Comparison of ENCODE assay signal across 8 mouse cellular contexts in genomic region chr11:76468347-76468746, GRCm38 (mm10).
DNase-seq lines count a peak whose midpoint lies in the region; ATAC-seq lines count a peak whose summit lies in the region.

No protein-coding gene starts in this region.

- H3K4me3 ChIP-seq in kidney, embryonic 14.5 days (ENCODE audit: low read length): no peak overlapping the region
- H3K4me3 ChIP-seq in hindbrain, embryonic 10.5 days: peak overlapping the region; percentile 35
- H3K4me3 ChIP-seq in neural tube, embryonic 15.5 days (replicated peaks): peak overlapping the region; percentile 43

- WGBS in kidney, embryonic 14.5 days: 10% methylated on average over 6 of the region's 6 CpGs
- 10% methylated on average over 6 of the region's 6 CpGs for WGBS in hindbrain, embryonic 10.5 days
- WGBS in neural tube, embryonic 15.5 days: 4% methylated on average over 6 of the region's 6 CpGs

- H3K4me2 ChIP-seq in kidney, embryonic 14.5 days (replicated peaks; ENCODE audit: low read depth, low read length): no peak overlapping the region
- peak overlapping the region; percentile 61 for H3K4me2 ChIP-seq in neural tube, embryonic 15.5 days

- H3K9ac ChIP-seq in kidney, embryonic 14.5 days (ENCODE audit: low read depth, low read length): no peak overlapping the region; the same call in 1 of the 2 replicates
- peak overlapping the region; percentile 57 for H3K9ac ChIP-seq in neural tube, embryonic 15.5 days (replicated peaks)

- H3K27me3 ChIP-seq in kidney, embryonic 14.5 days (ENCODE audit: control insufficient read depth, insufficient read depth, low read length): no peaks in the 10 kb centered on the region
- H3K27me3 ChIP-seq in hindbrain, embryonic 10.5 days (ENCODE audit: insufficient read depth, poor library complexity, severe bottlenecking): 0 out of 2 replicates have a peak, but pooled peaks cover 7% of the 10 kb centered on the region
- H3K27me3 ChIP-seq in neural tube, embryonic 15.5 days (replicated peaks): no peaks in the 10 kb centered on the region

- intact Hi-C loops in left cerebral cortex, postnatal 36 days (cut with DNase I): no loop called here

- peaks cover 41% of the 10 kb centered on the region for H3K4me1 ChIP-seq in kidney, embryonic 14.5 days (ENCODE audit: control insufficient read depth, insufficient read depth, low read length)
- peaks cover 84% of the 10 kb centered on the region for H3K4me1 ChIP-seq in hindbrain, embryonic 10.5 days (replicated peaks)
- peaks cover 80% of the 10 kb centered on the region for H3K4me1 ChIP-seq in neural tube, embryonic 15.5 days

- peak overlapping the region; percentile 3; the same call in 1 of the 2 replicates for H3K27ac ChIP-seq in kidney, embryonic 14.5 days (ENCODE audit: low read depth, low read length)
- peak overlapping the region; percentile 85 for H3K27ac ChIP-seq in hindbrain, embryonic 10.5 days
- H3K27ac ChIP-seq in neural tube, embryonic 15.5 days (replicated peaks): peak overlapping the region; percentile 88

- no peaks in the 10 kb centered on the region for H3K9me3 ChIP-seq in kidney, embryonic 14.5 days (ENCODE audit: control insufficient read depth, low read length)
- H3K9me3 ChIP-seq in hindbrain, embryonic 10.5 days: no peaks in the 10 kb centered on the region
- H3K9me3 ChIP-seq in neural tube, embryonic 15.5 days (replicated peaks): no peaks in the 10 kb centered on the region

- peaks cover 9% of the 10 kb centered on the region for H3K36me3 ChIP-seq in kidney, embryonic 14.5 days (ENCODE audit: control insufficient read depth, insufficient read depth, low read length)
- H3K36me3 ChIP-seq in hindbrain, embryonic 10.5 days: peaks cover 33% of the 10 kb centered on the region
- H3K36me3 ChIP-seq in neural tube, embryonic 15.5 days: peaks cover 11% of the 10 kb centered on the region

- DNase-seq in kidney, adult 11 months: no peak
- peak; percentile 52 for DNase-seq in embryo, embryonic 10 days (ENCODE audit: low spot score)
- peak; percentile 49 for DNase-seq in hindbrain, embryonic 10.5 days (ENCODE audit: low spot score)
- peak; percentile 63 to 66 for DNase-seq in left cerebral cortex, postnatal 36 days (ENCODE audit: low spot score in 2 of 2)
- no peak for DNase-seq in spleen, adult 18-20 months

- peak; percentile 47; the same call in 1 of the 2 replicates for ATAC-seq in kidney, embryonic 14.5 days (ENCODE audit: low FRiP score, low TSS enrichment)
- ATAC-seq in neural tube, embryonic 15.5 days (ENCODE audit: low FRiP score): peak; percentile 80
- no peak for ATAC-seq in activated CD4-positive, CD25-positive, alpha-beta regulatory T cell, adult 4 months

Comparison
In these comparisons a context has a peak if more than half of its experiments do, and no peak if none do; other contexts are left out.
1. H3K27ac ChIP-seq: peak in every context shown above with its lines; median percentile 88 in neural tube, embryonic 15.5 days; 85 in hindbrain, embryonic 10.5 days; 3 in kidney, embryonic 14.5 days.
2. DNase-seq: peak in embryo, embryonic 10 days (single experiment), hindbrain, embryonic 10.5 days (single experiment) and left cerebral cortex, postnatal 36 days (2 of 2); none in kidney, adult 11 months (single experiment) and spleen, adult 18-20 months (0 of 2).